Mouse (Mus musculus) brain, adult 10 weeks (tissue): ENCODE measurements around the gene Elovl6. TPM values are rescaled to one million over a fixed set of nuclear protein-coding genes. Genes with fewer than 3 reads are reported as not detected.

ENCODE experiments used
- polyA plus RNA-seq: library from polyadenylated mRNA; stranded (reverse); fragments of 350-450 nt; fragmentation: Illumina TruSeq; extraction: RNeasy Lipid Tissue Mini Kit (QIAGEN cat#74804); gene quantifications from one replicate; pipeline ENCODE4 v1.2.3, GENCODE M21; 2015; ENCODE audit warnings: low read depth, low replicate concordance

Elovl6 gene
- polyA plus RNA-seq = 31.8 TPM

DNA sequence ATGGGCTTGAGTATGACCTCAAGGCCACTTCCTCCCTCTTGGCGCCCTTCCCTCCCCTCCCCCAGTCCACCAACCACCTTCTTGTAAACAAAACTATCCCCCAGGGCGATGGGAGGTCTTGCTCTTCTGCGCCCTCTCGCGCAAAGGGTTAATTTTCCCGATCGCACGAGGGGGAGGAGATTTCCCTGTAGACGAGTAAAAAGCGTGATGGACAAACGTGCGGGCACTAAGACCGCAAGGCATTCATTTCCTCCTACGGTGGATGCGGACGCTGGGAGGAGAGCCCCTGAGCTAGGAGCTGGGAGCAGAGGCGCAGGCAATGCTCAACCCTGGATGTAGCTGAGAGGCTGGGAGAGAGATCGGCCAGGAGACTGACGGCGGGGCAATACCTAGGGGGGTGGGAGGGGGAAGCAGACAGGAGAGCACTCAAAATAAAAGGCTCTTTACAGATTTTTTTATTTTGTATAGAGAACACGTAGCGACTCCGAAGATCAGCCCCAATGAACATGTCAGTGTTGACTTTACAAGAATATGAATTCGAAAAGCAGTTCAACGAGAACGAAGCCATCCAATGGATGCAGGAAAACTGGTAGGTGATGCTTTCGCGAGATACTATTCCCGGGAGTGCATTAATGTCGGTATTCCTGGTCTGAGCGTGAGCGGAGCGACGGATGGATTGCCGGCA, at the start of gene Elovl6:
Gene Elovl6, plus strand, starts transcription at position 176 of the 685 bp plus-strand sequence.

Other genes with a start within 250 kb of the Elovl6 start
- gene Enpep, start 199.6 kb upstream of the Elovl6 start, polyA plus RNA-seq = 3.0 TPM
- 1.5 TPM for gene Egf, start 223.0 kb downstream of the Elovl6 start, polyA plus RNA-seq